Mouse (Mus musculus) embryonic facial prominence, embryonic 15.5 days (tissue): ENCODE results near the gene Acap1. TPM values are rescaled to one million over a fixed set of nuclear protein-coding genes. Genes with fewer than 3 reads are reported as not detected.

Source experiments
- ATAC-seq: fragments of 200-750 bp; cut with Nextera tagmentation; 2 replicates; pipeline ENCODE4 v1.8.0; 2017; ENCODE audit warnings: low read depth, moderate TSS enrichment; ENCODE audit not compliant: insufficient number of reproducible peaks, low FRiP score, low TSS enrichment
- H3K27ac ChIP-seq: fragments of 300-500 bp; sonication (generic); replicated peaks from 2 replicates; pipeline ENCODE4 v1.5.1; 2015; ENCODE audit warnings: mild to moderate bottlenecking, inconsistent platforms
- H3K27me3 ChIP-seq: fragments of 300-500 bp; sonication (generic); 2 replicates; pipeline ENCODE4 v1.6.1; 2015; ENCODE audit warnings: inconsistent platforms
- H3K36me3 ChIP-seq: fragments of 300-500 bp; sonication (generic); 2 replicates; pipeline ENCODE4 v1.6.1; 2015; ENCODE audit warnings: mild to moderate bottlenecking, inconsistent platforms
- H3K4me1 ChIP-seq: fragments of 300-500 bp; sonication (generic); 2 replicates; pipeline ENCODE4 v1.6.1; 2015; ENCODE audit warnings: inconsistent platforms
- H3K4me2 ChIP-seq: fragments of 300-500 bp; sonication (generic); replicated peaks from 2 replicates; pipeline ENCODE4 v1.6.1; 2015; ENCODE audit warnings: mild to moderate bottlenecking, inconsistent platforms
- H3K4me3 ChIP-seq: fragments of 300-500 bp; sonication (generic); replicated peaks from 2 replicates; pipeline ENCODE4 v1.5.1; 2015; ENCODE audit warnings: mild to moderate bottlenecking, inconsistent platforms
- H3K9ac ChIP-seq: fragments of 300-500 bp; sonication (generic); 2 replicates; pipeline ENCODE4 v1.6.1; 2015; ENCODE audit warnings: inconsistent platforms
- H3K9me3 ChIP-seq: fragments of 300-500 bp; sonication (generic); replicated peaks from 2 replicates; pipeline ENCODE4 v1.6.1; 2016; ENCODE audit warnings: inconsistent platforms
- WGBS: fragments of 180-500 bp; shearing (Covaris S2); methylation state at CpG from one replicate; pipeline ENCODE4 v1.1.7; 2015; 5-methylcytosine and 5-hydroxymethylcytosine counted together
- polyA plus RNA-seq: library from polyadenylated mRNA; unstranded; fragments of >200 nt; fragmentation: Nextera tagmentation; extraction: Ambion mirVana; gene quantifications from 2 replicates; pipeline ENCODE4 v1.2.1, GENCODE M21; 2015

Gene Acap1
- polyA plus RNA-seq, 1 experiment from 2014 or later, result 1.8 TPM

- H3K4me3 ChIP-seq, result peak overlapping the region; percentile 68
- no peak for ATAC-seq
- no peaks in the 10 kb centered on the region for H3K9me3 ChIP-seq
- 94% methylated on average over 6 of the region's 6 CpGs for WGBS
- peaks cover 50% of the 10 kb centered on the region for H3K36me3 ChIP-seq
- peak overlapping the region; percentile 80 for H3K4me2 ChIP-seq
- H3K27ac ChIP-seq, result no peak overlapping the region
- H3K4me1 ChIP-seq, result peaks cover 51% of the 10 kb centered on the region
- H3K9ac ChIP-seq, result no peak overlapping the region
- H3K27me3 ChIP-seq, result no peaks in the 10 kb centered on the region
These were observed 47.3 kb downstream of the Acap1 start for GRCm38 (mm10) chr11:69848021-69848420.

DNA sequence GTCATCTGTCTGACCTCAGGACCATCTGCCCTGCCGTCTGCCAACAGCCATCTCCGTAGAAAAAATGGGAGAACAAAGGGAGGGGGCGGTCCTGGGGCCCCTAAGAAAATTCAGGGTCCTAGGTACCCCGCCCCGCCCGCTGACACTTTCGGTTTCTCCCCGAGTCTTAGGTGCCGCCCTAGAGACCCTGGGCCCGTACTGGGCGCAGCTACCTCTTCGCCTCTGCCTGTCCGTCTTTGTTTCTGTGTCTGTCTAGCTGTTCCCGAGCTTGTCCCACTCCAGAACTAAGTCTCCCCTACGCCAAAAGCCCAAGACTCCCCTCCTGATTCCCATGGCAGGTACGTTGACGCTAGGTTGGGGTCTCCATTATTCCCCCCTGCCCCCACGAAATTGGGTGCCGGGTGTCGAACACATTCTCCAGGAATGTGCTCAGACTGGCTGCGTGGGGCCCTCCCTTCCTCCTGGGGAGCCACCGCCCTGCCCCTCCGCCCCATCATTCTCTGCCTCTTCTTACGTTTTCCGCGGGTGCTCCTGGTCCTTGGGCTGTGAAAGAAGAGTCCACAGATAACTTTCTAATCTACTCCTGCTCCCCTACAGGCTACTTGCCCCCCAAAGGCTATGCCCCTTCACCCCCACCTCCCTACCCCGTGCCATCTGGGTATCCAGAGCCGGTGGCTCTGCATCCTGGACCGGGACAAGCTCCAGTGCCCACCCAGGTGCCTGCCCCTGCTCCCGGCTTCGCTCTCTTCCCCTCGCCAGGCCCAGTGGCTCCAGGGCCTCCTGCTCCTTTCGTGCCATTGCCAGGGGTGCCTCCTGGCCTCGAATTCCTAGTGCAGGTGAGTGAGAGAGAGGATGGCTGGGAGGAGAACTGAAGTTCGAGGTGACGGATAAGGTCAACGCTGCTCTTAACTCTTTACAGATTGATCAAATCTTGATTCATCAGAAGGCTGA lies 48.3 kb downstream of the Acap1 start:
- H3K27ac ChIP-seq, result peak overlapping the region; percentile 97
- H3K9me3 ChIP-seq, result no peaks in the 10 kb centered on the region
- peak overlapping the region; percentile 68 for H3K4me3 ChIP-seq
- WGBS, result 8% methylated on average over 37 of the region's 37 CpGs
- H3K36me3 ChIP-seq, result peaks cover 42% of the 10 kb centered on the region
- 0 out of 2 replicates have a peak, but pooled peaks have one; percentile 17 for ATAC-seq
- peaks cover 49% of the 10 kb centered on the region for H3K4me1 ChIP-seq
- H3K4me2 ChIP-seq, result peak overlapping the region; percentile 80
- H3K9ac ChIP-seq, result peak overlapping the region; percentile 69
- H3K27me3 ChIP-seq, result no peaks in the 10 kb centered on the region

DNA sequence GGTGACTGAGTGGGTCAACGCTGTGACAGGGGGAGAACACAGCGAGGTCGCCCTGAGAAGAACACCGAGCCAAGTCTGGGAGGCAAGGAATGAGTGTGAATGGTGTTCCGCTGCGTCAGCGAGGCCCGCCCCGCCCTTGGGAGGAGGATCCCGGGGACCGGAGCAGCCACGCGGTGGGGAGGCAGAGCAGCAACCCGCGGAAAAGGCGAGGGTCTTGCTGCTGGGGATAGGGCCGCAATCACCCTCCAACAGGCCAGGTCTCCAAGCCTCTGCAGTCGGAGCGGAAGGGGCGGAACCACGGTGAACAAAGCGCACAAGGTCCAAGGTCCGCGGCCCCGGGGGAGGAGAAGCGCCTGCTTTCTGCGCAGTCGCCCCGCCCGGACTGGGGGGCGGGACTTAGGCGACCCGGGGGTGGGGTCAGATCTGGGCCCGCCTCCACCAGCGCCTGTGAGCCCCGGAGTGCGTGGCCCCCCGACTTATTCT lies 49.1 kb downstream of the Acap1 start, which contains the start of gene Plscr3:
Gene Plscr3, plus strand, starts transcription at position 179 of the 483 bp plus-strand sequence.
- peak within 1 kb of the TSS; percentile 68 for H3K4me3 ChIP-seq
- H3K4me1 ChIP-seq, result peaks cover 47% of the 10 kb centered on the region
- no peaks in the 10 kb centered on the region for H3K27me3 ChIP-seq
- peak within 1 kb of the TSS; percentile 69 for H3K9ac ChIP-seq
- peak within 1 kb of the TSS; percentile 97 for H3K27ac ChIP-seq
- no peaks in the 10 kb centered on the region for H3K9me3 ChIP-seq
- peaks cover 34% of the 10 kb centered on the region for H3K36me3 ChIP-seq
- peak within 1 kb of the TSS; percentile 80 for H3K4me2 ChIP-seq
- under 1% methylated on average over 37 of the region's 38 CpGs for WGBS
- peak; percentile 93 for ATAC-seq

GRCm38 (mm10) chr11:69838714-69839104 lies 56.6 kb downstream of the Acap1 start:
- no peaks in the 10 kb centered on the region for H3K27me3 ChIP-seq
- peaks cover 44% of the 10 kb centered on the region for H3K4me1 ChIP-seq
- peak overlapping the region; percentile 84 for H3K4me2 ChIP-seq
- peak overlapping the region; percentile 72 for H3K4me3 ChIP-seq
- 0% methylated on average over 7 of the region's 7 CpGs for WGBS
- peak overlapping the region; percentile 90 for H3K27ac ChIP-seq
- peak overlapping the region; percentile 37 for H3K9ac ChIP-seq
- no peaks in the 10 kb centered on the region for H3K9me3 ChIP-seq
- no peaks in the 10 kb centered on the region for H3K36me3 ChIP-seq
- no peak for ATAC-seq

GRCm38 (mm10) chr11:69837952-69838713 lies 57.2 kb downstream of the Acap1 start, which contains the start of gene Tmem256:
Tmem256 (plus strand) TSS chr11:69838514.
- peak; percentile 93 for ATAC-seq
- H3K9ac ChIP-seq, result peak within 1 kb of the TSS; percentile 78
- WGBS, result 0% methylated on average over 34 of the region's 34 CpGs
- no peaks in the 10 kb centered on the region for H3K27me3 ChIP-seq
- peak within 1 kb of the TSS; percentile 90 for H3K27ac ChIP-seq
- peaks cover 49% of the 10 kb centered on the region for H3K4me1 ChIP-seq
- peak within 1 kb of the TSS; percentile 84 for H3K4me2 ChIP-seq
- H3K4me3 ChIP-seq, result peak within 1 kb of the TSS; percentile 72
- no peaks in the 10 kb centered on the region for H3K9me3 ChIP-seq
- H3K36me3 ChIP-seq, result peaks cover 5% of the 10 kb centered on the region

- Histone ChIP-seq H3K27ac (peak within 1 kb of the TSS; percentile 90), H3K9ac (peak within 1 kb of the TSS; percentile 78), H3K4me3 (peak within 1 kb of the TSS; percentile 72), H3K27me3 (no peaks in the 10 kb centered on the region), H3K9me3 (no peaks in the 10 kb centered on the region), H3K36me3 (peaks cover 10% of the 10 kb centered on the region), H3K4me2 (peak within 1 kb of the TSS; percentile 84), H3K4me1 (peaks cover 49% of the 10 kb centered on the region)
- under 1% methylated on average over 32 of the region's 32 CpGs for WGBS
- ATAC-seq, result peak; percentile 79
These were observed 57.8 kb downstream of the Acap1 start, which contains the start of gene Nlgn2 for GRCm38 (mm10) chr11:69837604-69837951. Nlgn2 (minus strand) TSS chr11:69837784.

DNA sequence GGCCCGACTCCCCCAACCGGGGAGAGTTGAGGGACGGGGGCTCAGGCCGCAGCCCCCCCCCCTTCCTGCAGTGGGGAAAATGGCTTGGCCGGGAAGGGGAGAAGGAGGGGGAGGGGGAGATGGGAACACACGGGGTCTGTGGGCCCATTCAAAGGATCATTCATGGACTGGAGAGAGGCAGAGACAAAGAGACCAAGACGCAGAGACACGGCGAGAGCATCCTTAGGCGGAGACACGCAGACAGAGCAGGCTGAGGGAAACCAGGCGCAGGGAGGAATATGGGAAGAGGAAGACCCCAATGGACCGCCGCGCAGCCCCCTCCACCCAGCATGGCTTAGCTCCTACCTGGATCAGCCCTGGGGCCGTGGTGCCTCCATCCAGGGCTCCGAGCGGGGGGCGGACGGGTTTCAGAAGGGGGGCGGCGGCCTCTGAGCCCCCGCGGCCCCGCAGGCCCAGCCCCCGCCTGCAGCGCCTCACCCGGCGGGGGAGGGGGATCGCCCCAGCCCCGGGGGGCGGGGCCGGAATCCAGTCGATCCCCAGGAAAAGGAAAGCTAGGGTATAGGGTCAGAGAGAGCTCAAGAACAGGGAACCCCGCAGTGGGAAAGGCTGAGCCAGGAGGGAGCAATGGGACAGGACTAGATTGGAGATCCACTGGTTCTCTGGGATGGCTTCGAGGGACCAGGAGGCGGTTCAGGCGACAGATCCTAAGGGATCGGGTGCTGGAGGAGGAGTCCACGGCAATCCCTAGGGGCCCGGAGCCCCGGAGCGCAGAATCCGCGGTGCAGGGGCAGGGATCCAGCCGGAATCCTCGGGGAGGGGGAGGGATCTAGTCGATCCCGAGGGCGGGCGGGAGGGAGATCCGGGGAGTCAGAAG lies 58.4 kb downstream of the Acap1 start:
- Histone ChIP-seq H3K4me1 (peaks cover 49% of the 10 kb centered on the region), H3K27me3 (no peaks in the 10 kb centered on the region), H3K36me3 (peaks cover 16% of the 10 kb centered on the region), H3K4me2 (peak overlapping the region; percentile 84), H3K9me3 (no peaks in the 10 kb centered on the region), H3K4me3 (peak overlapping the region; percentile 72), H3K9ac (peak overlapping the region; percentile 78), H3K27ac (peak overlapping the region; percentile 90)
- ATAC-seq, result 0 out of 2 replicates have a peak, but pooled peaks have one; percentile 0
- WGBS, result 1% methylated on average over 47 of the region's 52 CpGs

GRCm38 (mm10) chr11:69835966-69836335 lies 59.4 kb downstream of the Acap1 start:
- H3K27ac ChIP-seq, result peak overlapping the region; percentile 90; the same call in 1 of the 2 replicates
- WGBS, result 19% methylated on average over 4 of the region's 4 CpGs
- H3K27me3 ChIP-seq, result no peaks in the 10 kb centered on the region
- H3K4me2 ChIP-seq, result peak overlapping the region; percentile 84
- peaks cover 16% of the 10 kb centered on the region for H3K36me3 ChIP-seq
- H3K9me3 ChIP-seq, result no peaks in the 10 kb centered on the region
- no peak for ATAC-seq
- peaks cover 49% of the 10 kb centered on the region for H3K4me1 ChIP-seq
- H3K4me3 ChIP-seq, result peak overlapping the region; percentile 72
- H3K9ac ChIP-seq, result peak overlapping the region; percentile 78; the same call in 1 of the 2 replicates

DNA sequence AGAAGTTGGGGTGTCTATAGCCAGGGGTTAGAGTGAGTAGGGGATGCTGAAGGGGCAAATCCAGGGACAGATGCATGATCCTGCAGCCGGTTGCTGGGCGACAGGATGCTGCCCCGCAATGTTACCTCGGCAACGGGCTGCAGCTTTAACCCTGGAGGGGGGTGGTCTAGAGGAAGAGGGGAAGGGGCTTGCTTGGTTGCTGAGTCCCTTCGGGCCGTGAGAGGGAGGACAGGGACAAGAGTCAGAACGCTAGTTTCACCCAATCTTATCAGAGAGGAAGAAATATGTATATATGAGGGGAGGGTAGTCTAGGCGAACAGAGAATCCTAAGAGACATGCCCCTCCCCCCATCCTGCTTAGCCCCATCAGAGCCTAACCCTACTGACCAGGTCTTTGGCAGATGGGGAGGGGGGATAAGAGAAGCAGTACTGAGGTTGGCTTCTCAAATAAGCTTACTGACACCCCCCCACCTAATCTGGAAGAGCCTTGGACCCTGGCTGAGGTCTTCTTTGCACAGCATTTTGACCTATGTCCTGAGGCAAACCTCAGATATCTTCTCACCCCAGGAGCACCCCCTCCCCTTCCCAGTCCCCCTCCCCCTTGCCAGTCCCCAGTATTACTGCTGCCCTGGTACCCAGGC lies 59.9 kb downstream of the Acap1 start:
- H3K4me1 ChIP-seq, result peaks cover 49% of the 10 kb centered on the region
- H3K27ac ChIP-seq, result no peak overlapping the region
- no peaks in the 10 kb centered on the region for H3K9me3 ChIP-seq
- peak overlapping the region; percentile 72 for H3K4me3 ChIP-seq
- no peak for ATAC-seq
- 0 out of 2 replicates have a peak overlapping the region, but pooled peaks have one; percentile 78 for H3K9ac ChIP-seq
- WGBS, result 17% methylated on average over 9 of the region's 9 CpGs
- H3K4me2 ChIP-seq, result peak overlapping the region; percentile 84
- H3K27me3 ChIP-seq, result no peaks in the 10 kb centered on the region
- peaks cover 16% of the 10 kb centered on the region for H3K36me3 ChIP-seq
